Mouse (Mus musculus): ENCODE data around the gene Lrrn2.
"Not testable (repeated sequence)": the region's sequence is repeated elsewhere in the genome, so short reads cannot be mapped to it uniquely, and the experiment has no call there.

Gene Lrrn2

GRCm38 (mm10) chr1:132934856-132935255, 54.8 kb downstream of the Lrrn2 start:
- DNase-seq = no peak

- DNase-seq = no peak
Measured at GRCm38 (mm10) chr1:132937296-132938030, 57.4 kb downstream of the Lrrn2 start.

GRCm38 (mm10) chr1:132938975-132939374, 58.9 kb downstream of the Lrrn2 start:
- DNase-seq = no peak

GRCm38 (mm10) chr1:132945826-132946225, 65.8 kb downstream of the Lrrn2 start:
- DNase-seq = no peak

- DNase-seq = no peak
Measured at GRCm38 (mm10) chr1:132947811-132948210, 67.7 kb downstream of the Lrrn2 start.

- DNase-seq = no peak
Measured at GRCm38 (mm10) chr1:132956809-132957208, 76.7 kb downstream of the Lrrn2 start.

- no peak for DNase-seq
Measured at GRCm38 (mm10) chr1:132961751-132962150, 81.7 kb downstream of the Lrrn2 start.

- no peak for DNase-seq
Measured at GRCm38 (mm10) chr1:132964106-132964505, 84.0 kb downstream of the Lrrn2 start.

- no peak for DNase-seq
Measured at GRCm38 (mm10) chr1:132964691-132965090, 84.6 kb downstream of the Lrrn2 start.

- peak; percentile 62 for DNase-seq
Measured at GRCm38 (mm10) chr1:132968659-132969058, 88.6 kb downstream of the Lrrn2 start.

GRCm38 (mm10) chr1:132977402-132977801, 97.3 kb downstream of the Lrrn2 start:
- DNase-seq = no peak

- DNase-seq = no peak
Measured at GRCm38 (mm10) chr1:132981232-132981631, 101.2 kb downstream of the Lrrn2 start.

- DNase-seq = peak; percentile 58
Measured at GRCm38 (mm10) chr1:132982728-132983127, 102.7 kb downstream of the Lrrn2 start.

GRCm38 (mm10) chr1:132988556-132989459, 108.7 kb downstream of the Lrrn2 start:
- not testable (repeated sequence) for DNase-seq
